Mouse (Mus musculus) gastrocnemius, postnatal 14 days (tissue): ENCODE results near the gene Ksr1. TPM values are rescaled to one million over a fixed set of nuclear protein-coding genes. Genes with fewer than 3 reads are reported as not detected.
"Not testable (repeated sequence)": the region's sequence is repeated elsewhere in the genome, so short reads cannot be mapped to it uniquely, and the experiment has no call there.

ENCODE experiments used
- DNase-seq: peaks from one replicate; pipeline ENCODE4 v3.0.0; 2021; ENCODE audit warnings: mixed read lengths
- intact Hi-C: fragments of 180-260 bp; cut with DNase I; formaldehyde crosslinking; loops from one replicate; pipeline ENCODE4 v1.15.1; 2025; ENCODE audit warnings: low total_unique reads
- total RNA-seq, 2 experiments: library from RNA; stranded (reverse); gene quantifications; 2 replicates each; pipeline ENCODE4 v1.2.3; 2021

Gene Ksr1
- total RNA-seq, 2 experiments from 2014 or later, result 62.2 to 73.3 TPM

DNA sequence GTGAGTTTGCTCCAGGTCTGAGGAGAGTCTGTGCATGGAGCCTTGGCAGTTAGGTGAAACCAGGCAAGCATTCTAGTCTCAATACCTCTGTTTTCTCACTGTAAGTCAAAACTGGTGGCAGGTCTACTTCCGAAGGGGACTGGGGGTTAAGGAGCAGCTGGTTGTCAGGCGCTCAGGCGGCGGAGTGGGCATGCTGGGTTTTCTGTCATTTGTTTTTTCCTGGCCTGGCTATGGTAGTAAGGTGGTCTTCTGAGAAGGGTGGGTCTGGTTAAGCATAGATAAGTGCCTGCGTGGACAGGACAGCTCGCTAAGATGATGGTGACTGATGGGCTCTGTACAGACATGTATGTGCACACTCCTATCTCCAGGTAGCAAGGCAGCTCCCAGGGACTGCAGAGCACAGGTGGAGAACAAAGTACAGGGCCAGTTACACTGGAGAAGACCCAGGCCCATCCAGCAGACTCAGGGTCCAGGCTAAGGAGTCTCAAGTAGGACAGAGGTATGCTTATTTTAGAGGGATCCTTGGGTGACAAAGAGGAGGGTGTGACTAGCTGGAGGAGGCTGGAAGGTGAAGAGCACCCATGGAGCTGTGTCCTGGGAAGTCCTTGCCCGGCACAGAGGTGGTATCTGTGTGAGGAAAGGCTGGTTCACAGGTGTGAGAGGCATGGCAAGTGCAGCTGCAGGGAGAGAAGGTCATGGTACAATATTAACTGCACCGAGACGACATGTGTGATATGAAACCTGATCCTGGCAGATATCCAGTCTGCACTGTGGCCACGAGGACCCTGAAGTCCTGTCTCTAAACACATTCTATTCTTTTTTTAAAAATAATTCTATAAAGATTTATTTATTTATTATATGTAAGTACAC is 142.2 kb downstream of the Ksr1 start:
- no peak for DNase-seq
- intact Hi-C loops, result no loop called here

DNA sequence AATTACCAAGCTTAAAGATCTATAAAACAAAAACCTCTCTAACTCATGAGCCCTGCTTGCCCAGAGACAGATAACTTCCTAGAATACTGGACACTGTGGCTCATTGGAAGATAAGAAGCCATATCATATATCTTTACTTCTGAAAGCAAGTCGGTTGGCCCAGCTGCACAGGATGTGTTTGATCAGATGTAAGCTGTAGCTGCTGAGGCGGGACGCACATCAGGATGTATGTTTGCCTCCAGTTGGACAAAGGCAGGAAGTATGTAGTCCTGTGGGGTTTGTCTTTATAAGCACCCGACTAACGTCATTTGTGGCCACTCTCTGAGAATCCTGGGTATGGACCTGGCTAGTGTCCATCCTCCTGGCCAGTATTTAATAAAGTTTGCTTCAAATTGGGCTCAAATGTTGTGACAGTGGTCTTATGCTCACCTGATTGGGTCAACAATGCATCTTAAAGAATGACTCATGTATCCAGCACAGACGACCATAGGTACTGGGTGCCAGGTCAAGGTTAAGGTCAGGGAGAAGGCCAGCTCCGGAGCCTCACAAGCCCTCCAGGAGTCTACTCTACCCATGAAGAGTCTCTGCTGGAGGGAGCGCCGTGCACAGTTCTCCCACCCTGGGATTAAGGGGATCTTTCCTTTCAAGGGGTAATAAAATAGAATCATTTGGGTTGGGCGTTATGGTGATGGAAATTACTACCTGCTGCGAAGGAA is 143.0 kb downstream of the Ksr1 start:
- intact Hi-C loops, result no loop called here
- DNase-seq, result no peak

DNA sequence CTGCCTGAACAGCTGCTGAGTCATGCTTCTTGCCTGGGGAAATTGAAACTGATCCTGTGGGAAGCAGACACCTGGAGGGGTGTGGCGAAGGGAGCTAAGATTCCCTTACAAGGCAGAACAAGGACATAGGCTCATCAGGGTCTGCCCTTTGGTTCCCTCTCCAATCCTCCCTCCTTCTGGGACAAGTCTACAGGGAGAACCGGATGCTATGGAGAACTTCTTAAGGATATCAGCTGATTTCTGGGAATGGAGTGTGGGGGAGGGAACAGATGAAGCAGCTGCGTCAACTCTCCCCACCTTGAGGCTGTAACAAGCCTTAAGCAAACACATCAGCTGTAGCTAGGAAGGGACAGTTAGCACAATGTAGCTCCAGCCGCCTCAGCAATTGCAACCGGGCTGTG is 143.7 kb downstream of the Ksr1 start:
- DNase-seq, result no peak
- intact Hi-C loops, result no loop called here

DNA sequence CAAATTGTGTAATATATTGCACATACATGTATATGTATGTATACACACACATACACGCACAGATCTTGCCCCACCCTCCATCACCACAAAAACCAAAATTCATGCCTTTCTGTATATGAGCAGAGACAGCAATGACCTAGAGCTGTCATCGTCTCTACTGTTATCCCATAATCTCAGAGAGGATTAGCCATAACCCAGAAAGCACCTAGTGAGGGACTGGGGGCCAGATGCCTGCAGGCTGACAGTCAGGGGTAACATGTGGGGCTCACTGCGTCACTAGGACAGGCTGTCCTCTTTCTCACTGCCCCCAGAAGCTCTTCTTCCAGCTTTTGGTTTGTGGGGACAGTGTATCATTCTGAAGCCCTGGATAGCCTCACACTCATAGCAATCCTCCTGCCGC is 144.3 kb downstream of the Ksr1 start:
- DNase-seq, result no peak
- intact Hi-C loops, result no loop called here

DNA sequence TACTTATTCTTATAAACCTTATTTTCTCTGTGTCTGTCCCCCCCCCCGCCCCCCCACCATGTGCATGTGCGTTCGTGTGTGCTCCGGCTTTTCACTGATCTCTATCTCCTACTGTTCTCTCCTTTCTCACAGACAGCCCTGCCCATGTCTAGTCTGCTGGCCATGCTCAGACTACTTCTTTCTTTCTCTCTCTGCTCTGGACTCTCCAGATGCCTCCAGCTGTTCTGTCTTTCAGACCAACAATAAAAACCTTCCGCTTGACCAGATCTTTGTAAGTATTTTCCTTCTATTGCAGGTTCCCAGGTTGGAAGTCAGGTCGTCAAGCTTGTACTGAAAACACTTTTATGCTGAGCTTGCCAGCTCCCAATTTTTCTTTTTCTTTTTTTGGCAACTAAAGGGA is 147.1 kb downstream of the Ksr1 start:
- no peak for DNase-seq
- intact Hi-C loops, result no loop called here

DNA sequence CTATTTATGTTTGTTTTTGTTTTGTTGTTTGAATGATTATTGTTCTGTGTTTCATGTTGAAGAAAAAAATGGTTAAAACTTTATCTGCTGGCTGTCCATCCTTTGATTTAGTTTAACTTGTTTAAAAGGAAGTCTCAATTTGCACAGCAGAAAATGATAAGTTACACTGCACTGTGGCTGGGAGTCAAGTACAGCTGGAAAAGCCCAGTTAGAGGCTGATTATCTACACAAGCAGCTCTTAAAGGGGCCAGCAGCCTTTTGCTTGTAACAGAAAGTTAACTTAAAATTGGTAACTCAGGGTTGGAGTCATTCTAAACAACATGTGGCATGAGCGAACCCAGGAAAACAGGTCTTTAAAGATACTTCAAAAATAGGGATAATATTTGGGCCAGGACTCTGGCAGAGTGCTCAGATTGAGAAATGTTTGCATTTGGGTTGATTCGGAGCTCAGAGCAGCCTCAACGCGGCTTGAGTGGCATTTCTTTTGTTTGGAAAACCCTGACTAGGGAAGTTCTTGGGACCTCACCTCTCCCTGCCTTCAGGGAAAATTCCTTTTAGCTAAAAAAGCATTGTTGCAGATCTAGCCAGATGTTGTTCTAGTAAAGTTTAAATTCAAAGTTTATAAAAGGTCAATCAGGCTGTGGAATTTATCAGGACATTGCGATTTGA is 155.2 kb downstream of the Ksr1 start:
- DNase-seq, intact Hi-C loops: not testable (repeated sequence)

DNA sequence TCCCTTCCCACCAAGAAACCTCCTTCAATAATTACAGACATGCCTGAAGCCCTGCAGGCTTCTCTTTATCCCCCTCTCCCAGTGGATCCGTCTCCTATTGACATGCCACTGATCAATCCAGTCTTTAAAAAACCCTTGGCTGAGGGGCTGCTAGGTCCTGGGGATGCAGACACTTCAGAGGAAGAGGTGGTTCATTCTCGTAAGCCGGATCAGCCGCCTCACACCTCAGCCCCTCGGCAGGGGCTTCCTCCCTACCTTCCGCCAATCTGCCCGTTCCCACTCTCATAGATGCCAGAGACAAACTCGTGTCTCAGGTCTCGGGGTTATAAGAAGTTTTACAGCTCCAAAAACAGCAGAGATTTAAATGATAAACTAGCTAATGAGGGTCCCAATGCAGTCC is 156.1 kb downstream of the Ksr1 start:
- intact Hi-C loops, result no loop called here
- no peak for DNase-seq

DNA sequence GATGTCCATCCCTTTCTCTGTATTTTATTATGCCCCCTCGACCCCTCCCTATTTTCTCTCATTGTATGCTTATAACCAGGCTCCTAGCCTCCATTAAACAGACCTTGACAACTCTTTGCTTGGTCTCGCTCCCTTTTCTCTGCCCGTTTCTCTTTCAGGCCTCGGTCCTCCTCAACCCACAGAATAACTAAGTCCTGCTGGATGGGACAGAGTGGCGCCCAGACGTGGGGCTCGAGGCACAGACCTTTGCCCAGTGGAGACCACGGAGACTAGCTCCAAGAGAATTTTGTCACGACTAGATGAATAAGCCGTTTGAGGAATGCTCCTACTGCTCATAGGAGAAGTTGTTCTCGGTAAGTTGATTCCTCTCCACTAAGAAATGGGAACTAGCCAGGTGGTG is 157.0 kb downstream of the Ksr1 start:
- intact Hi-C loops, DNase-seq: not testable (repeated sequence)

DNA sequence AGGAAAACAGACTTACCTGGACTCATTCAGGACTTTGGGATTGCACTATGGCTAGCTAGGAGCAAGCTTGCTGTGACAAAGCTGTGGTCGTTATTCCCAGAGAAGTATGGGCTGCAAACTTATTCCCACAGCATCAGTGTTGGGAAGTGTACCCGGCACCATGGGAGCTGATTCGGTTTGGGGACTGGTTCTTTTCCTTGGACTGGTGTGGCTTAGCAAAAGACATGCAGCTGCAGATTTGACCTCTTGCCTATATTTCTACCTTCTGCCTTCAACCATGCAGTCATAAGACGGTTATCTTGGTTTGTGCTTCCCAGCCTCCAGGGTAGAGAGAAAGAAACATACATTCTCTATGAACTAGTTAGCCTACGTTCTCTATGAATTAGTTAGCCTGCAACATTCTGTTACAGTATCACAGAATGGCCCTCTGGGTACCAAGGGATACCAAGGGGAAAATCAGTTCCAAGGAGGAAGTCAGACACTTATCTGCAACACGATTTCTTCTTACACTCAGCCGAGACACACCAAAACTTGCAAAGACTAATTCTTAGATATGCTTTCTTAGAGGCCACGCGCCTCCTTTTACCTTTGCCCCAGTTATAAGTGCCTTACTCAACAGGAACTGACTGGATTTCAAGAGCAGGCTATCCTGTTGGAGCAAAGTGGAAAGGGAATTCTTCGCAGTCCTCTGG is 159.8 kb downstream of the Ksr1 start:
- intact Hi-C loops, result no loop called here
- no peak for DNase-seq

DNA sequence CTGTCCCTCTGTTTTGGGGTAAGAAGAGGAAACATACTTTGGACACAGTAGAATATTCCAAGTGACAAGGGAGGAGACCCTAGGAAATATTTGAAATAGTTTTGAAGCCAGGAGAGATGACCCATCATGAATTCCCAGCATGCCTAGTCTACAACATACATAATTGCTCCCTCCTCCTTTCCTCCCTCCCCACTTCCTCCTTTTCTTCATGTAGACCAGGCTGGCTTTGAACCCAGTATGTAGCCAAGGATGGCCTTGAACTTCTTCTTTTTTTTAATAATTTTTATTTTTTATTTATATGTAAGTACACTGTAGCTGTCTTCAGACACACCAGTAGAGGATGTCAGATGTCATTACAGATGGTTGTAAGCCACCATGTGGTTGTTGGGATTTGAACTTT is 160.7 kb downstream of the Ksr1 start:
- no peak for DNase-seq
- intact Hi-C loops, result no loop called here

DNA sequence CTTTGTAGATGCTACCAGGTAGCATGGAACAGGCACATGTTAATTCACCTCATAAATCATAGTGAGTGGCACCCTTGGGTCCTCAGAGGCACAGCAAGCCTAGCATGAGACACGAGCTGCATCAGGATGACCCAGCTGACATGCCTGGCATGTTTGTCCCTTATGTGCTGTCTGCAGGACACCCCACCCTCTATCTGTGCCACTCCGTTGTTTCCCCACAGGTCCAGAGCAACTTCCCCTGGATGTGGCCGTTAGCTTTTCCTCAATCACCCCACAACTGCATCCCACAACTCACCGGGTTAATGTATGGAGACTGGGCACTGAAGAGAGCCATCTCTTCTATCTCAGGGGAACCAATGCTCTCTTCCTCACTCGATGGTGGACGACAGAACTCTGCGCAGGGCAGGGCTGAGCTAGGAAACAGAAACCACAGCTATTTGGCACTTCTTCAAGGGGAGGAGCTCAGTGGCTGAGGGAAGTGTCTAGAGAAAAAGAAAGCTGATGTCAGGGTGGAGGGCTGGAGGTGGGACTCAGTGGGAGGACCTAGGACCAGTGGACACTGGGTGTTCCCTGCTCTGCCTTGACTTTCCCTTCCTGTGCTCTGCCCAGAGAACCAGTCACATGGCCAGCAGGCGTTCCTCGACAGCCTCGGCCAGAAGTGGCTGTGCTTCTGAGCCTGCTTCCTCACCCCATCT is 161.6 kb downstream of the Ksr1 start, which contains the start of gene Lgals9:
Gene Lgals9, minus strand, starts transcription at position 464 of the 695 bp plus-strand sequence.
- intact Hi-C loops, result no loop called here
- DNase-seq, result peak; percentile 77

DNA sequence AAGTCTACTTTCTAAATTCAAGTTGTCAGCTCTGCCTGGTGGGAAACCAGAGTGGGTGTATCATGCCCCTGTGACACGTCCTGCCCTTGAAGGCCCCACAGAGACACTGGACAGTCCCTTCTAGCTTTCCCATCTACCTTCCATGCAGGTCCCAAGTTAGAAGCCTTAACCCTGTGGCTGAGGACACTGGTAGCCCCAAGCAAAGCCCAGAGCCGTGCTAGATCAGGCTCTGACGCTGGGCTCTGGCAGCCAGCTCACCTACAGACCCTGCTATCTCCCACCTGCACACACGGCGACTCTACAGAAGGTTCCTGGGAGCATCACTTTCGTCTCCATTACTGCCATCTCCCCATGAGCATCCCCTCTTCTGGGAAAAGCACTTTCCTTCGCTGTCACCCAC is 162.7 kb downstream of the Ksr1 start:
- intact Hi-C loops, result no loop called here
- no peak for DNase-seq

DNA sequence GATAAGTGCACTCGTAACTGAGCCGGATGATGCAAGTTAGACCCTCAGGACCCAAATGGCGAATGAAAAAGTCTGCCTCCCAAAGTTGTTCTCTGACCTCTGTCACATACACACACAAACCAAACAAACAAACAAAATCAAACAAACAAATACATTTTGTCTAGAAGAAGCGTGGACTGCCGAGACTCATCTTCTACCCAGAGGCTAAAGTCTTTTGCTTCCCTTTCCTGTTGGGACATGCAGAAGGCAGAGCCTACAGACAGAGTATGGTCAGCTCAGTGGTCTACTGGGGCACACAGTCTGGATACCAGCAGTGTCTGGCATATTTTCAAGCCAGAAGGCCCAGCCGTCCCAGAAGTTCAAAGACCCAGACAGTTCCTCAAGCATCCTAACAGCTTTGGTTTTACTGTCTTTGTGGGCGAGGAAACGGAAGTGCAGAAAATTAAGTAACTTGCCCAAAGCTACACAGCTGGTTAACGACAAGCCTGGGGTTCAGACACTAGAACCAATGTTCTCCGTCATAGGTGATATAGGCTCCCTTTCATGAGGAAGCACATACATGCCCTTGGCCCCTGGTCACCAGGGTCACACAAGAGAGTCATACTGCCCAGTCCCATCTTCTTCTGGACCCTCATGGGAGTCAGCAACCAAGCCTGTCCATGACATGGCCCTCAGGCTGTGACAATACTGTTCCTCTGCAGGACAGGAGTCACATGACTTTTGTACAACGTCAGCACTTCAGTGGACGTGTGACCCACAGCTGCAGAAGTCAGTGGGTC is 163.5 kb downstream of the Ksr1 start:
- intact Hi-C loops, result no loop called here
- DNase-seq, result no peak

DNA sequence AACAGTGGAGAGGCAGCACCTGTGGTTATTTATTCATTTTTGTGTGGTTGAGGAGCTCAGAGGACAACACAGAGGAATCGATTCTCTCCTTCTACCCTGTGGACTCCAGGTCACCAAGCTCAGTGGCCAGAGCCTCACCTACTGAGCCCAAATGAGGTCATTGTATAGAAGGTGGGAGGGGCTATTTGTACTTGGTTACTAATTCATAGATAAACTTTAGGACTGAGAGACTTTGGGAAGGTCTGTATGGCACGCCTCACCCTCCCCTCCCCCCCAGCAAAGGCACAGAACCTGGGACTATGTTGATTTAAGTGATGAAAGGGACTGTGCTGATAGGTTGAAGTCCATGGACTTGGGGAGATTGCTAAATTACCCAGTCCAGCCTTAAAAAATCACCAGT is 164.2 kb downstream of the Ksr1 start:
- DNase-seq, result no peak
- intact Hi-C loops, result no loop called here

DNA sequence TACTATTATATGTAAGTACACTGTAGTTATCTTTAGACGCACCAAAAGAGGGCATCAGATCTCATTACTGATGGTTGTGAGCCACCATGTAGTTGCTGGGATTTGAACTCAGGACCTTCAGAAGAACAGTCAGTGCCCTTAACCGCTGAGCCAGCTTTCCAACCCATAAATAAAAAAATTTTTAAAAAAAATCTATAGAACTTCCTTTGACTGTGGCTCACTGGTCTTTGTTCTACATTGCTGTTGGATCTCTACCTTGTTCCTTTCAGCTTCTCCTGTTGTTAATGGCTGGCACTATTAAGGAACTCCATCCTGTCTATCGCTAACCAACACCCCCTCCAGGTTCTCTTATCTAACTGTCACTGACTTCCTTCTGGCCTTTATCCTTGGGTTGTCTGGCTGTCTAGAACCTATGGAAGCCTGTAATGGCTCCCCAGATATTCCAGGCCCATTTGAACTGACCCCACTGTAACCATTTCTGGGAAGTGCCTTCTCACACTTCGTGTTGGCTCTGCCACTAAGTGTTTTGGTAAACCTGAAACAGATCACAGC is 166.0 kb downstream of the Ksr1 start:
- intact Hi-C loops, result no loop called here
- no peak for DNase-seq

DNA sequence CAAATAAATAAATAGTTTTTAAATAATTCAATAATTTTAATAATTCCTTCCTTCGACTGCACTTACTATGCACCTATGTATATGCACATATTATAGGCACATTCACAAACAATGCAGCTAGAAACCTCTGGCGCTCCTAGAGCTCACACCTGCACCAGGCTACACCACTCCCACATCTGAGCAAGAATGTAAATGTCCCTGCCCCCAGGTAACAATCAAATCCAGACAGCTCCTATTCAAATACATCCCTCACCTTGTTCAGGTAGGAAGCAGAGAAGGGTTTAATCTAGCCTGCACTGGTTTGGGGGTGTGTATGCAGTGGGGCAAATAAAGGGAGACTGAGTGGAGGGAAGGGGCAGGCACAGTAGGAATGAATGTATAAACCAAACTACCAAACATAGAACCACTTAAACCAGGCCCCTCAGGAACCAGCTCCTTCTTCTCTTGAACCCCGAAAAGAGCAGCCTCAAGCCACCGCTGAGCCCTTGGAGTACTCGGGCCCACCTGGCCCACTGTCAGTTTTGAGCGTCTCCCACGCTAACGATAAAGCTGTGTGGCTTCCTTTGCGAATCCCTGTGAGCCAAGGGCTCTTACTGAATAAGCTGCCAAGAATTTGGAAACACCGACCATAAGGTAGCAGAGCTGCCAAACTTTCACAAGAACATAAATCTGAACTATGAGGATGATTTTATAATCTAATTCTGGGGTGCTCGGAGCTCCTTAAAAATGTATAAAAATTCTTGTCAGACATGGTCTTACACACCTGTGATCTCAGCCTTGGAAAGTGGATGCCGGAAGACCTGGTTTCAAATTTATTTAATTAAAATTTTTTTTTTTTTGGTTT is 167.8 kb downstream of the Ksr1 start:
- intact Hi-C loops, result no loop called here
- DNase-seq, result no peak

DNA sequence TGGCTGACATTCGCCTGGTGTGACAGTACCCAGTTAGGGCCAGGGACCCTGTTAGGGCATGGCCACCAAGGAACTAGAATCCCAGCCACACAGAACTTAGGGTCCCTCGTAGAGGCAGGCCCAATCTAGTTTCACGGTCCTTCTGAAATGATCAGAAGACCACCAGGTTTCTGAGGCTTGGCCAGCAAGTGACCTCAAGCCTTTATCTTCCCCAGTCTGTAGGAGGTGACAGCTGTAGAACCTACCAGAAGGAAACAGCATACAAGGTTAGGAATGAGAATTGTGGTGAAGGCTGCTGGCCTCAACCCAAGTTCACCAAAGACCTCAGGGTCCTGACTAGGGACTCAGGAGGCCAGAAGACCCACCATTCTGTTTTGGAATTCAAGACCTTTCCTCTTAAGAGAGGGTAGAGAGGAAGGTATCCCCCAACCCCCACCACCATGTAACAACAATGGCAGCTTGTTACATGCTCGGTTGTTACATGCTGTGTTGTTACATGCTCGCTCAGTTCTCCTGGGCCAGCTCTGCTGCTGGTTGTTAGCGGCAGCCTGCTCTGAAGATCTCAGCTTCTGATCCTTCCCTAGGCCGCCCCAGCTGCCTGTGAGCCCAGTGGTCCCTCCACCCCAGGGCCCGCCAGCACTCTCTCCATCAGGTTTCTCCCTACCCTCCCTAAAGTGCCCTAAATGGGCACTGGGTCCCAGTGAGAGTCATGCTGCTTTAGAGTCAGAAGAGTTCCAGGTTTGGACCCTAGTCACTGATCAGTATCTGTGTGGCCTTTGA is 169.3 kb downstream of the Ksr1 start:
- DNase-seq, result no peak

More for the DNA sequence above, 169.3 kb downstream of the Ksr1 start:
- intact Hi-C loops, result no loop called here
